Mouse (Mus musculus): ENCODE measurements at regions not wholly inside any gene's neighbourhood (a gene's known extent, or its start where the extent isn't known, plus 50 kb on each side); places are given as distances from the start of the nearest gene placed in this dataset.
A peak's percentile ranks its signal among the peaks of the same experiment; 100 is the strongest.

DNA sequence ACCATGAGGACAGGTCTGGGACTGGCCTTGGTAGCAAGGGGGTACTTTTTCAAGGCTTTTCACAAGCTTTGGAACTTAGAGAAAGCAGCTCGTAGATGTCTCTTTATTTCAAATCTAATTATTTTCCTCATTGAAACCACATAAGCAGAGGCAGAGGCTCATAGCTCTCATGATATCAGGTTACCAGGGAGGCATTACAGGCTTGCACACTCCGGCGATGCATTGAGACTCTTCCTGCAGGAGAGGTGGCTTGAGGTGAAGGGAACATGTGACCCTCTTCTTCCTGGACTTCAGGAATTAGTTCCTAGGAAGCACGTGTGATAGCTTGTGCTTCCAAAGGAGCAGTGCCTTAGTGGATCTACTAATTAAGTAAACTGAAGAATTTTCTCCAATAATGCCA is 233.9 kb upstream of the Snx7 start:
- H3K9me3 ChIP-seq (ENCODE audit: control insufficient read depth, low read length): no peaks in the 10 kb centered on the region
- ATAC-seq (ENCODE audit: insufficient number of reproducible peaks, insufficient read depth, low FRiP score, low read depth): no peak
- no peaks in the 10 kb centered on the region for H3K27me3 ChIP-seq (ENCODE audit: control insufficient read depth, insufficient read depth, low read length)
- 66% methylated on average over 4 of the region's 4 CpGs for WGBS
- H3K9ac ChIP-seq (ENCODE audit: low read length): no peak overlapping the region
- no peak overlapping the region for H3K4me2 ChIP-seq (ENCODE audit: low read length)
- no peak overlapping the region for H3K4me3 ChIP-seq (ENCODE audit: control insufficient read depth in 1 of 2, insufficient read depth in 1 of 2, low read depth in 1 of 2, low read length in 2 of 2)
- no peak overlapping the region for H3K27ac ChIP-seq (replicated peaks in 1 of 2; ENCODE audit: control insufficient read depth in 1 of 2, insufficient read depth in 1 of 2, low read depth in 2 of 2, low read length in 2 of 2)
- H3K36me3 ChIP-seq (ENCODE audit: control insufficient read depth, insufficient read depth, low read length): no peaks in the 10 kb centered on the region
- H3K4me1 ChIP-seq (ENCODE audit: control insufficient read depth in 2 of 2, insufficient read depth in 2 of 2, low read length in 2 of 2): no peaks in the 10 kb centered on the region

DNA sequence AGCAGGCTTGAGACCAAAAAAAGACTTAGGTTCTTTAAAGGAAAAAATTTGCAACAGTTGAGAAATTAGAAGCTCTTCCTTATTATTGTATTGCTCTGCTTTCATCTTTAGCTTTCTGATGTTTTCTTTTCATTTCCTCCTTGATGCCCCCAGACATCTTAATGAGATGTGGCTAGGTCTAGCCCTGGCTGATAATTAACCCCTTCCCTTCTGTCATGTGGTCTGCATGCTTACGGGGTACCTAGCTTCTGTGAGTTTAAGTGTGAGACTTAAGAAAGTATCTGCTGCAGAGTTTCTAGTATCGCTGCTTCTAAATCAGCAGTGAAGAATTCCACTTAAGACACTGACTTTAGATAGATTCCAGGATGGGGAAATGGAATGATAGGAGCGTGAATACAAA is 215.8 kb upstream of the Snx7 start:
- no peak overlapping the region for H3K9ac ChIP-seq (ENCODE audit: low read length)
- ATAC-seq (ENCODE audit: insufficient number of reproducible peaks, insufficient read depth, low FRiP score, low read depth): no peak
- H3K27ac ChIP-seq (replicated peaks in 1 of 2; ENCODE audit: control insufficient read depth in 1 of 2, insufficient read depth in 1 of 2, low read depth in 2 of 2, low read length in 2 of 2): no peak overlapping the region
- no peaks in the 10 kb centered on the region for H3K27me3 ChIP-seq (ENCODE audit: control insufficient read depth, insufficient read depth, low read length)
- WGBS: 55% methylated on average over 3 of the region's 3 CpGs
- no peak overlapping the region for H3K4me3 ChIP-seq (ENCODE audit: control insufficient read depth in 1 of 2, insufficient read depth in 1 of 2, low read depth in 1 of 2, low read length in 2 of 2)
- no peaks in the 10 kb centered on the region for H3K9me3 ChIP-seq (ENCODE audit: control insufficient read depth, low read length)
- no peak overlapping the region for H3K4me2 ChIP-seq (ENCODE audit: low read length)
- H3K36me3 ChIP-seq (ENCODE audit: control insufficient read depth, insufficient read depth, low read length): no peaks in the 10 kb centered on the region
- H3K4me1 ChIP-seq (ENCODE audit: control insufficient read depth in 2 of 2, insufficient read depth in 2 of 2, low read length in 2 of 2): no peaks in the 10 kb centered on the region

- Histone ChIP-seq H3K4me1 (ENCODE audit: control insufficient read depth in 2 of 2, insufficient read depth in 2 of 2, low read length in 2 of 2) (peaks cover 2 to 6% of the 10 kb centered on the region in 2 experiments; a peak in 2 of 4 replicates), H3K36me3 (ENCODE audit: control insufficient read depth, insufficient read depth, low read length) (no peaks in the 10 kb centered on the region), H3K27me3 (ENCODE audit: control insufficient read depth, insufficient read depth, low read length) (no peaks in the 10 kb centered on the region), H3K27ac (replicated peaks in 1 of 2; ENCODE audit: control insufficient read depth in 1 of 2, insufficient read depth in 1 of 2, low read depth in 2 of 2, low read length in 2 of 2) (no peak overlapping the region), H3K9me3 (ENCODE audit: control insufficient read depth, low read length) (no peaks in the 10 kb centered on the region), H3K4me3 (ENCODE audit: control insufficient read depth in 1 of 2, insufficient read depth in 1 of 2, low read depth in 1 of 2, low read length in 2 of 2) (no peak overlapping the region), H3K9ac (ENCODE audit: low read length) (no peak overlapping the region), H3K4me2 (ENCODE audit: low read length) (no peak overlapping the region)
- ATAC-seq (ENCODE audit: insufficient number of reproducible peaks, insufficient read depth, low FRiP score, low read depth): no peak
- WGBS: 52% methylated on average over 3 of the region's 3 CpGs
Measured at GRCm38 (mm10) chr3:118072363-118072762, 203.6 kb upstream of the Snx7 start.

- Histone ChIP-seq H3K36me3 (ENCODE audit: control insufficient read depth, insufficient read depth, low read length) (no peaks in the 10 kb centered on the region), H3K4me3 (ENCODE audit: control insufficient read depth in 1 of 2, insufficient read depth in 1 of 2, low read depth in 1 of 2, low read length in 2 of 2) (no peak overlapping the region), H3K4me1 (ENCODE audit: control insufficient read depth in 2 of 2, insufficient read depth in 2 of 2, low read length in 2 of 2) (peaks cover 2 to 6% of the 10 kb centered on the region in 2 experiments; a peak in 2 of 4 replicates), H3K9ac (ENCODE audit: low read length) (no peak overlapping the region), H3K27me3 (ENCODE audit: control insufficient read depth, insufficient read depth, low read length) (no peaks in the 10 kb centered on the region), H3K27ac (replicated peaks in 1 of 2; ENCODE audit: control insufficient read depth in 1 of 2, insufficient read depth in 1 of 2, low read depth in 2 of 2, low read length in 2 of 2) (no peak overlapping the region), H3K4me2 (ENCODE audit: low read length) (0 out of 2 replicates have a peak overlapping the region, but pooled peaks have one; percentile 13), H3K9me3 (ENCODE audit: control insufficient read depth, low read length) (no peaks in the 10 kb centered on the region)
- no peak for ATAC-seq (ENCODE audit: insufficient number of reproducible peaks, insufficient read depth, low FRiP score, low read depth)
- 41% methylated on average over 4 of the region's 4 CpGs for WGBS
Measured at GRCm38 (mm10) chr3:118070129-118070528, 201.4 kb upstream of the Snx7 start.

DNA sequence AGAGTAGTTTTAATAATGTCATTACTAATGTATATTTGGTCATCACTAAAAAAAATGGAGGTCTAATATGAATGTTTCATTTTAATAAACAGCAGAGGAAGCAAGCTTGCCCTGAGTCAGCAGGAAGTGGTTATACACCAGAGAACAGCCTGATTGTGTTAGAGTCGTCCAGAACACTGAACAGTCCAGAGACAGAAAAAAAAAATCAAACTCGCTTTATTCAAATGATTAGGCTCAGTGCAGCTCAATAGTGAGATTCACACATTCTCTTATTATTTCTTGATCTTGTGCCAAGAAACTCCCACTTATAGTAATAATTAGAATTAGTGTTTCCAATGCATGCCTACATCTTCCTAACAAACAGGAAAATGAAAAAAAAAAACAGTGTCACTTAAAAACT is 194.9 kb upstream of the Snx7 start:
- H3K4me1 ChIP-seq (ENCODE audit: control insufficient read depth in 2 of 2, insufficient read depth in 2 of 2, low read length in 2 of 2): no peaks in the 10 kb centered on the region
- no peaks in the 10 kb centered on the region for H3K36me3 ChIP-seq (ENCODE audit: control insufficient read depth, insufficient read depth, low read length)
- H3K4me3 ChIP-seq (ENCODE audit: control insufficient read depth in 1 of 2, insufficient read depth in 1 of 2, low read depth in 1 of 2, low read length in 2 of 2): no peak overlapping the region
- H3K9me3 ChIP-seq (ENCODE audit: control insufficient read depth, low read length): no peaks in the 10 kb centered on the region
- ATAC-seq (ENCODE audit: insufficient number of reproducible peaks, insufficient read depth, low FRiP score, low read depth): no peak
- no peak overlapping the region for H3K9ac ChIP-seq (ENCODE audit: low read length)
- H3K27me3 ChIP-seq (ENCODE audit: control insufficient read depth, insufficient read depth, low read length): no peaks in the 10 kb centered on the region
- H3K27ac ChIP-seq (replicated peaks in 1 of 2; ENCODE audit: control insufficient read depth in 1 of 2, insufficient read depth in 1 of 2, low read depth in 2 of 2, low read length in 2 of 2): no peak overlapping the region
- WGBS: 42% methylated on average over 2 of the region's 2 CpGs
- H3K4me2 ChIP-seq (ENCODE audit: low read length): no peak overlapping the region

DNA sequence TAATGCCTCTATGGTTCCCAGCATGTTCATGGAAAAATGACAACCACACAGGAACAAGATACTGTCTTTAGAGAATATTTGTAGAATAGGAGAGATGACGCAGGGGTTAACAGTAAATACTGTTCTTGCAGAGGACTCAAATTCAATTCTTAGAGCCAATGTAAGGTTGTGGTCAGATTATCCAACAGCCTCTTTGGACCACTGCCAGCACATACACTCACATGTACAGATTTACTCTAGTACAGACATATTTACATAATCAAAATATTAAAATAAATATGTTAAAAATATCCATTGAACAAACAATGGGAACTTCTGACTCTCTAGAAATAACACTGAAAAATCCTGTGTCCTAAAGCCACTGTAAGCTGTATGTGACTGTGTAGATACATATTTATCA is 193.8 kb upstream of the Snx7 start:
- WGBS: 83% methylated on average over 1 of the region's 1 CpGs
- ATAC-seq (ENCODE audit: insufficient number of reproducible peaks, insufficient read depth, low FRiP score, low read depth): no peak
- no peaks in the 10 kb centered on the region for H3K36me3 ChIP-seq (ENCODE audit: control insufficient read depth, insufficient read depth, low read length)
- no peak overlapping the region for H3K4me3 ChIP-seq (ENCODE audit: control insufficient read depth in 1 of 2, insufficient read depth in 1 of 2, low read depth in 1 of 2, low read length in 2 of 2)
- H3K9me3 ChIP-seq (ENCODE audit: control insufficient read depth, low read length): no peaks in the 10 kb centered on the region
- H3K4me1 ChIP-seq (ENCODE audit: control insufficient read depth in 2 of 2, insufficient read depth in 2 of 2, low read length in 2 of 2): no peaks in the 10 kb centered on the region
- H3K9ac ChIP-seq (ENCODE audit: low read length): no peak overlapping the region
- H3K4me2 ChIP-seq (ENCODE audit: low read length): no peak overlapping the region
- no peaks in the 10 kb centered on the region for H3K27me3 ChIP-seq (ENCODE audit: control insufficient read depth, insufficient read depth, low read length)
- H3K27ac ChIP-seq (replicated peaks in 1 of 2; ENCODE audit: control insufficient read depth in 1 of 2, insufficient read depth in 1 of 2, low read depth in 2 of 2, low read length in 2 of 2): no peak overlapping the region

GRCm38 (mm10) chr3:118047016-118047415 is 178.3 kb upstream of the Snx7 start:
- ATAC-seq (ENCODE audit: insufficient number of reproducible peaks, insufficient read depth, low FRiP score, low read depth): no peak
- WGBS: 76% methylated on average over 11 of the region's 11 CpGs
- H3K9me3 ChIP-seq (ENCODE audit: control insufficient read depth, low read length): no peaks in the 10 kb centered on the region
- H3K9ac ChIP-seq (ENCODE audit: low read length): no peak overlapping the region
- no peaks in the 10 kb centered on the region for H3K27me3 ChIP-seq (ENCODE audit: control insufficient read depth, insufficient read depth, low read length)
- no peak overlapping the region for H3K27ac ChIP-seq (replicated peaks in 1 of 2; ENCODE audit: control insufficient read depth in 1 of 2, insufficient read depth in 1 of 2, low read depth in 2 of 2, low read length in 2 of 2)
- no peak overlapping the region for H3K4me3 ChIP-seq (ENCODE audit: control insufficient read depth in 1 of 2, insufficient read depth in 1 of 2, low read depth in 1 of 2, low read length in 2 of 2)
- H3K4me1 ChIP-seq (ENCODE audit: control insufficient read depth in 2 of 2, insufficient read depth in 2 of 2, low read length in 2 of 2): no peaks in the 10 kb centered on the region
- no peaks in the 10 kb centered on the region for H3K36me3 ChIP-seq (ENCODE audit: control insufficient read depth, insufficient read depth, low read length)
- no peak overlapping the region for H3K4me2 ChIP-seq (ENCODE audit: low read length)

- H3K4me3 ChIP-seq (ENCODE audit: control insufficient read depth in 1 of 2, insufficient read depth in 1 of 2, low read depth in 1 of 2, low read length in 2 of 2): no peak overlapping the region
- H3K9ac ChIP-seq (ENCODE audit: low read length): no peak overlapping the region
- H3K27ac ChIP-seq (replicated peaks in 1 of 2; ENCODE audit: control insufficient read depth in 1 of 2, insufficient read depth in 1 of 2, low read depth in 2 of 2, low read length in 2 of 2): no peak overlapping the region
- no peak for ATAC-seq (ENCODE audit: insufficient number of reproducible peaks, insufficient read depth, low FRiP score, low read depth)
- H3K4me1 ChIP-seq (ENCODE audit: control insufficient read depth in 2 of 2, insufficient read depth in 2 of 2, low read length in 2 of 2): no peaks in the 10 kb centered on the region
- H3K4me2 ChIP-seq (ENCODE audit: low read length): no peak overlapping the region
- WGBS: 89% methylated on average over 11 of the region's 11 CpGs
- no peaks in the 10 kb centered on the region for H3K27me3 ChIP-seq (ENCODE audit: control insufficient read depth, insufficient read depth, low read length)
- no peaks in the 10 kb centered on the region for H3K9me3 ChIP-seq (ENCODE audit: control insufficient read depth, low read length)
- H3K36me3 ChIP-seq (ENCODE audit: control insufficient read depth, insufficient read depth, low read length): no peaks in the 10 kb centered on the region
Measured at GRCm38 (mm10) chr3:118046536-118046935, 177.8 kb upstream of the Snx7 start.

Data from heart, embryonic 14.5 days (tissue).